2 mouse cellular contexts compared by ENCODE assay signal in the genomic region with DNA sequence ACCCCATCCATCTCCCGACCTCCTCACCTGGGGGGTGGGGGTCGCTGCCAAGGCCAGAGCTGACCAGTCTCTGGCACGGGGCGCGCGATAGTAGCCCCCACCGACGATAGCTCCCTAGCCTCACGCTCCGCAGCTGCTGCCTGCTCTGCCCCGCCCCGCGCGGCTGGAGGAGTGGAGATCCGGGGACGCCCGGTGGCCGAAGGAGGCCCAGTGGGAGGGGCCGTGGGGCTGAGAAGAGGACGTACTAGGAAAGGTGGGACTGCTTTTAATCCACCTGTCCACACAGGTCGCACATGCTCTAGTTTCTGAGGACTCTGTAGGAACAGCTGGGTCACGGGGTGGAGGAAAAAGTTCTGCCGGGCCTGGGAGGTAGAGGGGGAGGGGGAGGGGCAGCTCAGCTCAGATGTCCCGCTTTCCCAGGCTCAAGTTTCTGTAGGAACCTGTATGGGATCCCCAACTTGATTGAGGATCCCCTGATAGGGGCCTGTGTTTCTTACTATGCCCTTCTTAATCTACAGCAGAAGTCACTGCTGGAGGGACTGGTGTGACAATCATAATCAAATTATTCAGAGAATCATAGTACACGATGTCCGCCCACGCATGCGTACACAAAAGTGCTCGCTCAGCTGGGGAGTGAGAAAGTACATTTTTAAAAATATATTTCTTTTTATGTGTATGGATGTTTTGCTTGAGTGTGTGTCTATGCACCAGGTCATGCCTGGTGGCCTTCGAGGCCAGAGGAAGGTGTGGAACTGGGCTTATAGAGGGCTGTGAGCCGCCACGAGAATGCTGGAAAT.
A peak's percentile ranks its signal among the peaks of the same experiment; 100 is the strongest.
TF ChIP-seq lines count a peak whose summit lies in the region.

A gene (minus strand): TSS at position 161 of the 797 bp plus-strand sequence.

TF ChIP-seq in CH12.LX, 34 proteins besides CTCF, POLR2A, EP300 and RAD21:
- TF ChIP-seq MAZ (IDR thresholded peaks at IDR 0.05; ENCODE audit: low read depth, low read length), result 0 out of 2 replicates have a peak, but pooled peaks have one; percentile 63
- no peak for TF ChIP-seq GABPA (IDR thresholded peaks at IDR 0.05; ENCODE audit: insufficient replicate concordance, low read depth, low read length)
- 0 out of 2 replicates have a peak, but pooled peaks have one; percentile 26 for TF ChIP-seq CHD2 (IDR thresholded peaks at IDR 0.05; ENCODE audit: low read length)

TF ChIP-seq in myocyte, 11 proteins besides CTCF, POLR2A, EP300 and RAD21:
- TF ChIP-seq CEBPB (IDR thresholded peaks at IDR 0.05; ENCODE audit: insufficient read depth, poor library complexity, severe bottlenecking) (no peak), E2F4 (IDR thresholded peaks at IDR 0.05; ENCODE audit: insufficient read depth) (no peak), POLR2AphosphoS2 (IDR thresholded peaks at IDR 0.05; ENCODE audit: insufficient read length, low read depth) (peak; percentile 95), TCF3 (IDR thresholded peaks at IDR 0.05; ENCODE audit: insufficient read length, low read depth) (peak; percentile 42), MYOG (IDR thresholded peaks at IDR 0.05; ENCODE audit: control insufficient read depth in 1 of 3, insufficient read depth in 1 of 3, insufficient read length in 2 of 3, low read depth in 2 of 3) (peak in 2 of 3 experiments; percentile 85 to 92), USF1 (IDR thresholded peaks at IDR 0.05; ENCODE audit: low read depth) (no peak), TCF12 (IDR thresholded peaks at IDR 0.05; ENCODE audit: insufficient read depth, poor library complexity, severe bottlenecking) (no peak), SRF (IDR thresholded peaks at IDR 0.05; ENCODE audit: control insufficient read depth, insufficient read length, low read depth) (no peak), REST (IDR thresholded peaks at IDR 0.05; ENCODE audit: insufficient read depth, insufficient read length) (no peak), MYOD1 (IDR thresholded peaks at IDR 0.05; ENCODE audit: control insufficient read depth in 1 of 3, insufficient read length in 2 of 3, low read depth in 2 of 3) (peak in 2 of 3 experiments; percentile 81 to 88), MAX (IDR thresholded peaks at IDR 0.05; ENCODE audit: low read depth) (no peak)
